Mouse (Mus musculus) embryonic fibroblast, embryonic 13.5 days (primary cell): ENCODE results near the gene Miga2. TPM values are rescaled to one million over a fixed set of nuclear protein-coding genes. Genes with fewer than 3 reads are reported as not detected.

ENCODE experiments used
- H3K27ac ChIP-seq: 2 replicates; pipeline ENCODE4 v1.5.1; 2012; ENCODE audit warnings: low read length, control low read depth, inconsistent platforms; ENCODE audit not compliant: insufficient read depth
- H3K4me1 ChIP-seq: 2 replicates; pipeline ENCODE4 v1.6.1; 2011; ENCODE audit warnings: low read length; ENCODE audit not compliant: control insufficient read depth, insufficient read depth
- H3K4me3 ChIP-seq: 2 replicates; pipeline ENCODE4 v1.5.1; 2011; ENCODE audit warnings: mild to moderate bottlenecking, control low read depth, low read length; ENCODE audit not compliant: insufficient read depth
- CTCF ChIP-seq: IDR thresholded peaks from 2 replicates; pipeline ENCODE4 v1.5.1; 2011; ENCODE audit warnings: mild to moderate bottlenecking, control low read depth, low read length, moderate library complexity, borderline replicate concordance; ENCODE audit not compliant: insufficient read depth
- POLR2A ChIP-seq: IDR thresholded peaks from 2 replicates; pipeline ENCODE4 v1.6.1; 2011; ENCODE audit warnings: low read depth, mild to moderate bottlenecking, control low read depth, low read length, moderate library complexity
- polyA plus RNA-seq: library from polyadenylated mRNA; stranded (reverse); fragments of >200 nt; gene quantifications from 2 replicates; pipeline ENCODE4 v1.2.4, GENCODE M21; 2011; ENCODE audit warnings: low read depth; ENCODE audit not compliant: missing spikeins, insufficient read length

Gene Miga2
- polyA plus RNA-seq, 1 experiment = 15.9 TPM

- Histone ChIP-seq H3K4me1 (no peaks in the 10 kb centered on the region), H3K27ac (no peak overlapping the region), H3K4me3 (no peak overlapping the region)
- no peak for TF ChIP-seq CTCF
- TF ChIP-seq POLR2A = no peak
Observed at GRCm38 (mm10) chr2:30337179-30337578, 26.9 kb upstream of the Miga2 start.

- H3K27ac ChIP-seq = no peak overlapping the region
- H3K4me1 ChIP-seq = no peaks in the 10 kb centered on the region
- TF ChIP-seq CTCF = no peak
- H3K4me3 ChIP-seq = no peak overlapping the region
Observed at GRCm38 (mm10) chr2:30342061-30342460, 22.0 kb upstream of the Miga2 start.

GRCm38 (mm10) chr2:30342544-30342943 is 21.5 kb upstream of the Miga2 start:
- no peak for TF ChIP-seq POLR2A
- no peak for TF ChIP-seq CTCF
- Histone ChIP-seq H3K27ac (no peak overlapping the region), H3K4me3 (no peak overlapping the region)

GRCm38 (mm10) chr2:30343601-30344137 is 20.4 kb upstream of the Miga2 start:
- TF ChIP-seq POLR2A (no peak), CTCF (no peak)
- Histone ChIP-seq H3K27ac (no peak overlapping the region), H3K4me3 (no peak overlapping the region), H3K4me1 (no peaks in the 10 kb centered on the region)

More at GRCm38 (mm10) chr2:30342544-30342943, 21.5 kb upstream of the Miga2 start:
- H3K4me1 ChIP-seq = no peaks in the 10 kb centered on the region

GRCm38 (mm10) chr2:30345971-30346676 is 17.9 kb upstream of the Miga2 start:
- TF ChIP-seq CTCF (no peak), POLR2A (no peak)
- no peaks in the 10 kb centered on the region; the same call in 1 of the 2 replicates for H3K4me1 ChIP-seq
- H3K4me3 ChIP-seq = no peak overlapping the region

GRCm38 (mm10) chr2:30349196-30349595 is 14.8 kb upstream of the Miga2 start:
- H3K4me1 ChIP-seq = no peaks in the 10 kb centered on the region; the same call in 1 of the 2 replicates
- no peak overlapping the region for H3K27ac ChIP-seq
- H3K4me3 ChIP-seq = no peak overlapping the region
- TF ChIP-seq CTCF (no peak), POLR2A (no peak)

More at GRCm38 (mm10) chr2:30345971-30346676, 17.9 kb upstream of the Miga2 start:
- H3K27ac ChIP-seq = no peak overlapping the region

GRCm38 (mm10) chr2:30351149-30351548 is 12.9 kb upstream of the Miga2 start:
- peak overlapping the region; percentile 23; the same call in 1 of the 2 replicates for H3K27ac ChIP-seq
- TF ChIP-seq POLR2A (no peak), CTCF (peak; percentile 32; the same call in 1 of the 2 replicates)
- H3K4me1 ChIP-seq = no peaks in the 10 kb centered on the region; the same call in 1 of the 2 replicates
- H3K4me3 ChIP-seq = no peak overlapping the region

GRCm38 (mm10) chr2:30355861-30356260 is 8.2 kb upstream of the Miga2 start:
- no peak overlapping the region for H3K4me3 ChIP-seq
- TF ChIP-seq POLR2A = no peak
- peaks cover 13% of the 10 kb centered on the region; the same call in 1 of the 2 replicates for H3K4me1 ChIP-seq
- H3K27ac ChIP-seq = no peak overlapping the region

GRCm38 (mm10) chr2:30356266-30356665 is 7.8 kb upstream of the Miga2 start:
- Histone ChIP-seq H3K4me3 (no peak overlapping the region), H3K4me1 (peaks cover 13% of the 10 kb centered on the region; the same call in 1 of the 2 replicates), H3K27ac (no peak overlapping the region)
- TF ChIP-seq CTCF (no peak), POLR2A (no peak)

- TF ChIP-seq CTCF (no peak), POLR2A (no peak)
- H3K27ac ChIP-seq = no peak overlapping the region
- peaks cover 13% of the 10 kb centered on the region; the same call in 1 of the 2 replicates for H3K4me1 ChIP-seq
- H3K4me3 ChIP-seq = no peak overlapping the region
Observed at GRCm38 (mm10) chr2:30356906-30357305, 7.1 kb upstream of the Miga2 start.
